Mouse (Mus musculus) neutrophil, adult 5-6 weeks (primary cell): ENCODE measurements around the gene Acbd5. TPM values are rescaled to one million over a fixed set of nuclear protein-coding genes. Genes with fewer than 3 reads are reported as not detected.

Source experiments
- total RNA-seq: library from RNA; stranded (forward); fragments of 200-1000 nt; gene quantifications from 2 replicates; pipeline ENCODE4 v1.2.3, GENCODE M21; 2017

Gene Acbd5
- total RNA-seq, 1 experiment from 2014 or later = 156 TPM

Other genes starting within 250 kb of the Acbd5 start
- 7.4 and 8.0 TPM in 2 replicates for gene Pdss1, start 172.6 kb upstream of the Acbd5 start, total RNA-seq
- 242 and 261 TPM in 2 replicates for gene Abi1, start 27.9 kb upstream of the Acbd5 start, total RNA-seq
- 0.23 and 0.74 TPM in 2 replicates for gene Mastl, start 87.9 kb downstream of the Acbd5 start, total RNA-seq
- gene Yme1l1, start 88.2 kb downstream of the Acbd5 start, total RNA-seq = 161 and 166 TPM in 2 replicates
- 0.49 and 1.3 TPM in 2 replicates for gene 4931423N10Rik, start 139.3 kb downstream of the Acbd5 start, total RNA-seq